Comparison of ENCODE assay signal across 16 mouse cellular contexts in the genomic region with DNA sequence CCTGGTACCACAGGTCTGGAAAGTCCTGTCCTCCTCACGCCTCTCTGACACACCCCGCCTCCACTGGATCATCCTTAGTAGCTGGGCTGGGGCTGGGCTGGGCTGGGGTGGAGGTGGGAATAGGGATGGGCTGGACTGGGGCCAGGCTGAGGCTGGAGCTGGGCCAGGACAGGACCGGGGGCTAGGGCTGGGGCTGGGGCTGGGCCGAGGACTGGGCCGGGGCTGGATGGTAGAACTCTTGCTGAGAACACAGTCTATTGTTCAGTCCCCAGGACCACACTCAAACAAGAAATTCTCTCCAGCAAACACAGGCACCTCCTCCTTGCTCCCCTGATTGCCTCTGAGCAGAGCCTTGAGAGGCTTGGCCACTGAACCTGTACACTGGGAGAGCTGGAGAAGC. TPM values are rescaled to one million over a fixed set of nuclear protein-coding genes. Genes with fewer than 3 reads are reported as not detected.
DNase-seq lines count a peak whose midpoint lies in the region; ATAC-seq lines count a peak whose summit lies in the region.
"Had no signal": no experiment of that assay in that cellular context is flagged by ENCODE, and none has a peak within 500 bp of the region (broad histone marks: within the 10 kb centered on the region; RNA-seq: fewer than 3 reads in every experiment).

No protein-coding gene starts in this region.

- H3K36me3 ChIP-seq in heart, embryonic 13.5 days, result no peaks in the 10 kb centered on the region
- H3K36me3 ChIP-seq in lung, embryonic 16.5 days (ENCODE audit: control insufficient read depth, insufficient read depth, low read length), result no peaks in the 10 kb centered on the region
- no peaks in the 10 kb centered on the region for H3K36me3 ChIP-seq in intestine, embryonic 16.5 days (ENCODE audit: control insufficient read depth, insufficient read depth, low read length)
- H3K36me3 ChIP-seq in stomach, embryonic 15.5 days, result no peaks in the 10 kb centered on the region
- H3K36me3 ChIP-seq: midbrain, embryonic 12.5 days had no signal

- peaks cover 48% of the 10 kb centered on the region for H3K4me1 ChIP-seq in heart, embryonic 13.5 days
- peaks cover 28% of the 10 kb centered on the region for H3K4me1 ChIP-seq in lung, embryonic 16.5 days (replicated peaks; ENCODE audit: control insufficient read depth, insufficient read depth, low read length)
- peaks cover 46% of the 10 kb centered on the region for H3K4me1 ChIP-seq in intestine, embryonic 16.5 days (ENCODE audit: control insufficient read depth, insufficient read depth, low read length)
- peaks cover 40% of the 10 kb centered on the region for H3K4me1 ChIP-seq in stomach, embryonic 15.5 days

- peak overlapping the region; percentile 44; the same call in 1 of the 2 replicates for H3K27ac ChIP-seq in heart, embryonic 13.5 days (replicated peaks)
- H3K27ac ChIP-seq in lung, embryonic 16.5 days (ENCODE audit: low read length), result peak overlapping the region; percentile 31
- H3K27ac ChIP-seq in intestine, embryonic 16.5 days (ENCODE audit: low read length), result peak overlapping the region; percentile 96
- peak overlapping the region; percentile 81 for H3K27ac ChIP-seq in stomach, embryonic 15.5 days
- H3K27ac ChIP-seq: liver, embryonic 14.5 days; midbrain, embryonic 12.5 days had no signal

- no peak overlapping the region for H3K4me3 ChIP-seq in heart, embryonic 13.5 days
- no peak overlapping the region for H3K4me3 ChIP-seq in lung, embryonic 16.5 days (ENCODE audit: low read length)
- no peak overlapping the region for H3K4me3 ChIP-seq in intestine, embryonic 16.5 days (ENCODE audit: low read length)
- no peak overlapping the region for H3K4me3 ChIP-seq in stomach, embryonic 15.5 days (replicated peaks)
- H3K4me3 ChIP-seq: midbrain, embryonic 12.5 days had no signal

- ATAC-seq in heart, embryonic 13.5 days (ENCODE audit: extremely low read depth, insufficient number of reproducible peaks, low FRiP score, low TSS enrichment), result no peak
- ATAC-seq in lung, embryonic 16.5 days (ENCODE audit: low read depth), result no peak; the same call in 1 of the 2 replicates
- ATAC-seq in intestine, embryonic 16.5 days, result peak; percentile 47
- peak; percentile 19 for ATAC-seq in stomach, embryonic 15.5 days (ENCODE audit: insufficient read depth, low FRiP score, low read depth)
- ATAC-seq in frontal cortex, adult (ENCODE audit: low TSS enrichment), result no peak
- ATAC-seq: CD4-positive, CD25-positive, alpha-beta regulatory T cell, adult 4 months; forebrain, embryonic 14.5 days had no signal

- H3K9ac ChIP-seq in heart, embryonic 13.5 days, result no peak overlapping the region
- no peak overlapping the region for H3K9ac ChIP-seq in lung, embryonic 16.5 days (ENCODE audit: low read length)
- peak overlapping the region; percentile 42; the same call in 1 of the 2 replicates for H3K9ac ChIP-seq in intestine, embryonic 16.5 days (ENCODE audit: low read depth, low read length)
- no peak overlapping the region for H3K9ac ChIP-seq in stomach, embryonic 15.5 days
- H3K9ac ChIP-seq: liver, embryonic 14.5 days; midbrain, embryonic 12.5 days had no signal

- no peaks in the 10 kb centered on the region for H3K9me3 ChIP-seq in heart, embryonic 13.5 days
- no peaks in the 10 kb centered on the region for H3K9me3 ChIP-seq in lung, embryonic 16.5 days (ENCODE audit: control insufficient read depth, low read length)
- H3K9me3 ChIP-seq in intestine, embryonic 16.5 days (ENCODE audit: control insufficient read depth, low read length), result no peaks in the 10 kb centered on the region
- H3K9me3 ChIP-seq in stomach, embryonic 15.5 days, result no peaks in the 10 kb centered on the region
- H3K9me3 ChIP-seq: midbrain, embryonic 12.5 days had no signal

- DNase-seq in heart, postnatal 4 days, result no peak
- DNase-seq in lung, postnatal 36 days, result no peak
- DNase-seq in embryo, embryonic 10 days (ENCODE audit: low spot score), result no peak
- DNase-seq: adrenal gland, adult 2 months; kidney, adult 9 months; right cerebral cortex, postnatal 4 days; thymus, adult 2 months had no signal

- no peaks in the 10 kb centered on the region for H3K27me3 ChIP-seq in heart, embryonic 13.5 days (replicated peaks)
- no peaks in the 10 kb centered on the region for H3K27me3 ChIP-seq in lung, embryonic 16.5 days (ENCODE audit: control insufficient read depth, insufficient read depth, low read depth, low read length)
- H3K27me3 ChIP-seq in intestine, embryonic 16.5 days (replicated peaks; ENCODE audit: control insufficient read depth, insufficient read depth, low read length), result no peaks in the 10 kb centered on the region
- H3K27me3 ChIP-seq in stomach, embryonic 15.5 days (replicated peaks), result no peaks in the 10 kb centered on the region
- H3K27me3 ChIP-seq: midbrain, embryonic 12.5 days had no signal

- no peak overlapping the region for H3K4me2 ChIP-seq in heart, embryonic 13.5 days
- H3K4me2 ChIP-seq in lung, embryonic 16.5 days (ENCODE audit: low read depth, low read length), result no peak overlapping the region
- H3K4me2 ChIP-seq in intestine, embryonic 16.5 days (ENCODE audit: low read depth, low read length), result no peak overlapping the region
- H3K4me2 ChIP-seq in stomach, embryonic 15.5 days, result no peak overlapping the region
- H3K4me2 ChIP-seq: midbrain, embryonic 12.5 days had no signal

- WGBS in heart, embryonic 13.5 days, result 60% methylated on average over 5 of the region's 5 CpGs
- 29% methylated on average over 5 of the region's 5 CpGs for WGBS in lung, embryonic 16.5 days
- 43% methylated on average over 5 of the region's 5 CpGs for WGBS in intestine, embryonic 16.5 days
- WGBS in stomach, embryonic 15.5 days, result 38% methylated on average over 5 of the region's 5 CpGs

RNA-seq across cellular contexts. Expression of a gene that starts 27.5 kb away (rescaled TPM):
- 13.5 and 13.7 TPM in 2 replicates for polyA plus RNA-seq in heart, embryonic 13.5 days (2015; fragmentation: Nextera tagmentation; extraction: Ambion mirVana)
- total RNA-seq in heart, postnatal 4 days (2021), result 10 to 100 TPM; 22.4 to 28.0 TPM
- 11.8 and 13.6 TPM in 2 replicates for polyA plus RNA-seq in lung, embryonic 16.5 days (2015; fragmentation: Nextera tagmentation; extraction: Ambion mirVana)
- polyA plus RNA-seq in intestine, embryonic 16.5 days (2015; fragmentation: Nextera tagmentation; extraction: Ambion mirVana), result 32.2 and 33.6 TPM in 2 replicates
- 16.6 and 20.9 TPM in 2 replicates for polyA plus RNA-seq in stomach, embryonic 15.5 days (2015; fragmentation: Nextera tagmentation; extraction: Ambion mirVana)

RNA-seq across cellular contexts. Expression of a gene that starts 32.8 kb away (rescaled TPM):
- polyA plus RNA-seq in heart, embryonic 13.5 days (2015; fragmentation: Nextera tagmentation; extraction: Ambion mirVana), result 5.4 and 6.7 TPM in 2 replicates
- total RNA-seq in heart, postnatal 4 days (2021), result 10 to 100 TPM; 26.0 to 26.8 TPM
- polyA plus RNA-seq in lung, embryonic 16.5 days (2015; fragmentation: Nextera tagmentation; extraction: Ambion mirVana), result 8.8 and 10.4 TPM in 2 replicates
- polyA plus RNA-seq in intestine, embryonic 16.5 days (2015; fragmentation: Nextera tagmentation; extraction: Ambion mirVana), result 6.9 and 7.9 TPM in 2 replicates
- polyA plus RNA-seq in stomach, embryonic 15.5 days (2015; fragmentation: Nextera tagmentation; extraction: Ambion mirVana), result 11.6 and 12.3 TPM in 2 replicates

Comparison
In these comparisons a context has a peak if more than half of its experiments do, and no peak if none do; other contexts are left out.
1. ATAC-seq: peak in intestine, embryonic 16.5 days (single experiment) and stomach, embryonic 15.5 days (single experiment); none in heart, embryonic 13.5 days (single experiment), lung, embryonic 16.5 days (single experiment) and frontal cortex, adult (single experiment).
2. H3K27ac ChIP-seq: peak in every context shown above with its lines; median percentile 96 in intestine, embryonic 16.5 days; 81 in stomach, embryonic 15.5 days; 44 in heart, embryonic 13.5 days; 31 in lung, embryonic 16.5 days.